Mouse (Mus musculus): Measurements from ENCODE around the gene Sh2d3c.

DNA sequence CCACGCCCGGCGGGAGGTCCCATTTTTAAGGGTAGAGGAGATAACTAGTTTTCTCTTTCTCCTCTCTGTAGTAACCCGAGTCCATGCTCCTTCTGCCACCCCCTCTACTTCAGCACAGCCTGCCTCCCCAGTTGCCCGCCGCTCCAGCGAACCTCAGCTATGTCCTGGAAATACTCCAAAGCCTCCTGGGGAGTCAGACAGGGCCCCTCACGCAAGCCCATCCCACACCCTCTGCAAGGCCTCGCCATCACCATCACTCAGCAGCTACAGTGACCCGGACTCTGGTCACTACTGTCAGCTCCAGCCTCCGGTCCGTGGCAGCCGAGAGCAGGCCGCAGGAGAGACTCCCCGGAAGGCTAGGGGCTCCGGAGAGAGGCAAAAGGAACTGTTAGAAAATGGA is 28.2 kb downstream of the Sh2d3c start:
- no peak for TF ChIP-seq CTCF (IDR thresholded peaks at IDR 0.05; ENCODE audit: extremely low read depth, insufficient read length, insufficient replicate concordance, low read depth, low read length)
- TF ChIP-seq POLR2A (IDR thresholded peaks at IDR 0.05; ENCODE audit: low read depth, low read length): no peak

Measured in small intestine, adult 2 months (tissue).